Mouse (Mus musculus) activated CD4-positive, CD25-positive, alpha-beta regulatory T cell, adult 4 months (primary cell): ENCODE data around the gene Tmf1. TPM values are rescaled to one million over a fixed set of nuclear protein-coding genes. Genes with fewer than 3 reads are reported as not detected.

Experiments
- ATAC-seq: one replicate; pipeline ENCODE4 v1.8.0; 2017
- polyA plus RNA-seq, 2 experiments: library from polyadenylated mRNA; unstranded; fragments of 100-300 nt; shearing (Covaris generic); gene quantifications; one replicate each; pipeline ENCODE4 v1.2.1; 2017

Gene Tmf1
- polyA plus RNA-seq, 2 experiments from 2014 or later = 39.4 to 50.8 TPM

DNA sequence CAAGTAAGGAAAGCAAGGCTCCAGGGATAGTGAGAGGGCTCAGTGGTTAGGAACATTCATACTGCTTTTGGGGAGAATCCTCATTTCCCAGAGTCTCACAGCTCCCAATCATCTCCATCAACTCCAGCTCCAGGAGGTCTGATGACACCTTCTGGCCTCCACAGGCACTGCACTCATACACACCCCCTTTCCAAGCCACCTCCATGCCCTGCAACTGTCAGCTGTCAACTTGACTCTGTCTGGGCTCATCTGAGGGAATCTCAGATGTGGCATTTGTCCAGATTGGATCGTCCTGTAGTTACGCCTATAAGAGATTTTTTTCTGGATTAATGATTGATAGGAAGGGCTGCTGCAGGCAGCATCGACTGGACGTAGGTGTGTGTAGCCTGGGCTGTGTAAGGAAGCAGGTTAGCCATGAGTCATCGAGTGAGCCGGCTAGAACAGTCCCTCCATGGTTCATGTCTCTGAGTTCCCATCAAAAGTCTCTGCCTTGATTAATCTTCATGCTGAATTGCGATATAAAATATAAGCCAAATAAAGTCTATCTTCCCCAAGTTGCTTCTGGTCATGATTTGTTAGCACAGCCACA, 74.6 kb downstream of the Tmf1 start:
- no peak for ATAC-seq

Other genes with a start within 250 kb of the Tmf1 start
- under 1 TPM in 1 of 2 experiments, not detected in 1; 0.17 TPM for gene Fam19a4, start 118.7 kb downstream of the Tmf1 start, polyA plus RNA-seq
- gene Eogt, start 29.9 kb downstream of the Tmf1 start, polyA plus RNA-seq = 1 to 10 TPM; 6.5 to 7.4 TPM
- gene Uba3, start 26.5 kb upstream of the Tmf1 start, polyA plus RNA-seq = 10 to 100 TPM; 34.6 to 41.3 TPM
- 100 to 1,000 TPM; 185 to 248 TPM for gene Arl6ip5, start 31.6 kb upstream of the Tmf1 start, polyA plus RNA-seq
- gene Lmod3, start 73.6 kb upstream of the Tmf1 start, polyA plus RNA-seq = not detected